ENCODE assay signal across 8 mouse cellular contexts in the genomic region with DNA sequence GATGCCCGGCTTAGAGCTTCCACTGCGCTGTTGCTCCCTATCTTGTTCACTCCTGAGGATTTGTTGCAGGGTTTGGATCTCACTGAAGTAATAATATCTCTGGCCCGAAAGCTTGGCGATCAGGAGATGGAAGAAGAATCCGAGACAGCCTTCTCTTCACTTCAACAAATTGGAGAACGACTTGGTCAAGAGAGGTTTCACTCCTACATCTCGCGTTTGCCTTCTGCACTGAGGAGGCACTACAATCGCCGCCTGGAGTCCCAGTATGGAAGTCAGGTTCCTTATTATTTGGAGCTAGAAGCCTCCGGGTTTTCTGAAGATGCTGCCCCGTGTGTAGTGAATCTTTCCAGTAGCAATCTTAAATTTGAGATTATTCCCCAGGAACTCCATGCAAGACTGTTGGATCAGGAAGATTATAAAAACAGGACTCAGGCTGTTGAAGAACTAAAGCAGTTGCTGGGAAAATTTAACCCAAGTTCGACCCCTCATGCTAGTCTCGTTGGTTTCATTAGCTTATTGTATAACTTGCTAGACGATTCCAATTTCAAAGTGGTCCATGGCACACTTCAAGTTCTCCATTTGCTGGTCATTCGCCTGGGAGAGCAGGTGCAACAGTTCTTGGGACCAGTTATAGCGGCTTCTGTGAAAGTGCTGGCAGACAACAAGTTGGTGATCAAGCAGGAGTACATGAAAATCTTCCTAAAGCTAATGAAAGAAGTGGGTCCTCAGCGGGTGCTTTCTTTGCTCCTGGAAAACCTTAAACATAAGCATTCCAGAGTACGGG. TPM values are rescaled to one million over a fixed set of nuclear protein-coding genes. Genes with fewer than 3 reads are reported as not detected.
A peak's percentile ranks its signal among the peaks of the same experiment; 100 is the strongest.
DNase-seq lines count a peak whose midpoint lies in the region; ATAC-seq and TF ChIP-seq lines count a peak whose summit lies in the region.

No protein-coding gene starts in this region.

- H3K9me3 ChIP-seq in forebrain, embryonic 15.5 days, result no peaks in the 10 kb centered on the region
- H3K9me3 ChIP-seq in midbrain, embryonic 14.5 days (ENCODE audit: control insufficient read depth, low read length), result no peaks in the 10 kb centered on the region

- H3K4me1 ChIP-seq in forebrain, embryonic 15.5 days, result peaks cover 61% of the 10 kb centered on the region
- peaks cover 48% of the 10 kb centered on the region for H3K4me1 ChIP-seq in midbrain, embryonic 14.5 days (ENCODE audit: control insufficient read depth, insufficient read depth, low read length)

- peak overlapping the region; percentile 68 for H3K9ac ChIP-seq in forebrain, embryonic 15.5 days (replicated peaks)
- H3K9ac ChIP-seq in midbrain, embryonic 14.5 days (replicated peaks; ENCODE audit: low read length), result peak overlapping the region; percentile 80

- no peak for DNase-seq in layer of hippocampus, adult 2 months (ENCODE audit: low spot score in 2 of 2)
- DNase-seq in layer of hippocampus, adult 18-20 months (ENCODE audit: low spot score in 2 of 2), result no peak
- DNase-seq in NIH3T3 (ENCODE audit: low read depth), result peak; percentile 52
- DNase-seq in kidney, postnatal 4 days, result peak; percentile 21 to 43
- DNase-seq in midbrain, embryonic 14.5 days, result peak; percentile 18
- no peak for DNase-seq in urinary bladder, adult 18-20 months (ENCODE audit: low spot score in 2 of 2)

- peak overlapping the region; percentile 97 for H3K27ac ChIP-seq in layer of hippocampus, adult 2 months
- H3K27ac ChIP-seq in forebrain, embryonic 15.5 days (replicated peaks), result no peak overlapping the region; the same call in 1 of the 2 replicates
- H3K27ac ChIP-seq in midbrain, embryonic 14.5 days (replicated peaks; ENCODE audit: low read depth, low read length), result peak overlapping the region; percentile 88; the same call in 1 of the 2 replicates

- H3K36me3 ChIP-seq in forebrain, embryonic 15.5 days, result no peaks in the 10 kb centered on the region
- 0 out of 2 replicates have a peak, but pooled peaks cover 4% of the 10 kb centered on the region for H3K36me3 ChIP-seq in midbrain, embryonic 14.5 days (ENCODE audit: control insufficient read depth, insufficient read depth, low read length)

- 2% methylated on average over 19 of the region's 19 CpGs for WGBS in forebrain, embryonic 15.5 days
- 4% methylated on average over 19 of the region's 19 CpGs for WGBS in midbrain, embryonic 14.5 days

- no peak for ATAC-seq in forebrain, embryonic 15.5 days (replicated peaks)
- no peak for ATAC-seq in midbrain, embryonic 14.5 days (ENCODE audit: low FRiP score, low TSS enrichment)
- no peak for ATAC-seq in inflammation-experienced regulatory T-cells, adult 6 months

- peak overlapping the region; percentile 99 for H3K4me3 ChIP-seq in layer of hippocampus, adult 2 months
- H3K4me3 ChIP-seq in forebrain, embryonic 15.5 days, result peak overlapping the region; percentile 98
- H3K4me3 ChIP-seq in midbrain, embryonic 14.5 days (replicated peaks; ENCODE audit: low read depth, low read length), result peak overlapping the region; percentile 93

- no peaks in the 10 kb centered on the region for H3K27me3 ChIP-seq in forebrain, embryonic 15.5 days
- no peaks in the 10 kb centered on the region for H3K27me3 ChIP-seq in midbrain, embryonic 14.5 days (ENCODE audit: control insufficient read depth, insufficient read depth, low read length)

- peak overlapping the region; percentile 88 for H3K4me2 ChIP-seq in forebrain, embryonic 15.5 days (replicated peaks)
- peak overlapping the region; percentile 95 for H3K4me2 ChIP-seq in midbrain, embryonic 14.5 days (ENCODE audit: low read length)

- TF ChIP-seq CTCF in layer of hippocampus, adult 2 months (conservative IDR thresholded peaks at IDR 0.05), result peak; percentile 10; the same call in 1 of the 2 replicates

RNA-seq across cellular contexts. Expression of gene Togaram1, which starts 1.2 kb away (rescaled TPM):
- total RNA-seq in layer of hippocampus, adult 2 months (2021), result 10 to 100 TPM; 49.7 to 50.8 TPM
- 10 to 100 TPM; 50.7 to 52.4 TPM for total RNA-seq in layer of hippocampus, adult 18-20 months (2021)
- polyA plus RNA-seq in forebrain, embryonic 15.5 days (2015; fragmentation: Nextera tagmentation; extraction: Ambion mirVana), result 23.0 and 26.5 TPM in 2 replicates
- polyA plus RNA-seq in midbrain, embryonic 14.5 days (2014; fragmentation: Nextera tagmentation; extraction: Ambion mirVana), result 22.9 and 28.5 TPM in 2 replicates
- 10 to 100 TPM; 14.4 to 25.4 (median 21.7) TPM for polyA plus RNA-seq in inflammation-experienced regulatory T-cells, adult 6 months (2017; shearing (Covaris generic))

RNA-seq across cellular contexts. Expression of gene Klhl28, which starts 1.5 kb away (rescaled TPM):
- total RNA-seq in layer of hippocampus, adult 2 months (2021), result 10 to 100 TPM; 23.7 to 25.5 TPM
- 10 to 100 TPM; 24.2 to 25.0 TPM for total RNA-seq in layer of hippocampus, adult 18-20 months (2021)
- 27.8 and 29.0 TPM in 2 replicates for polyA plus RNA-seq in forebrain, embryonic 15.5 days (2015; fragmentation: Nextera tagmentation; extraction: Ambion mirVana)
- polyA plus RNA-seq in midbrain, embryonic 14.5 days (2014; fragmentation: Nextera tagmentation; extraction: Ambion mirVana), result 30.2 and 38.5 TPM in 2 replicates
- 10 to 100 TPM; 30.2 to 37.9 (median 31.1) TPM for polyA plus RNA-seq in inflammation-experienced regulatory T-cells, adult 6 months (2017; shearing (Covaris generic))

RNA-seq across cellular contexts. Expression of gene Gm527, which starts 49.1 kb away (rescaled TPM):
- 10 to 100 TPM; 10.5 to 15.7 TPM for total RNA-seq in layer of hippocampus, adult 2 months (2021)
- total RNA-seq in layer of hippocampus, adult 18-20 months (2021), result 10 to 100 TPM; 13.8 to 15.1 TPM
- polyA plus RNA-seq in forebrain, embryonic 15.5 days (2015; fragmentation: Nextera tagmentation; extraction: Ambion mirVana), result 1.3 and 4.8 TPM in 2 replicates
- 2.1 and 3.7 TPM in 2 replicates for polyA plus RNA-seq in midbrain, embryonic 14.5 days (2014; fragmentation: Nextera tagmentation; extraction: Ambion mirVana)
- 1 to 10 TPM in 2 of 3 experiments, not detected in 1; 1.3 to 2.8 TPM for polyA plus RNA-seq in inflammation-experienced regulatory T-cells, adult 6 months (2017; shearing (Covaris generic))

Comparison
In these comparisons a context has a peak if more than half of its experiments do, and no peak if none do; other contexts are left out.
1. DNase-seq: peak in NIH3T3 (single experiment), kidney, postnatal 4 days (2 of 2) and midbrain, embryonic 14.5 days (single experiment); none in layer of hippocampus, adult 2 months (0 of 2), layer of hippocampus, adult 18-20 months (0 of 2) and urinary bladder, adult 18-20 months (0 of 2).
2. Peak in every context shown above with its lines, with median percentiles within 50 percentile points of each other: H3K4me3 ChIP-seq.